Mouse (Mus musculus) heart, postnatal 0 days (tissue): ENCODE data around the gene Hpcal1. TPM values are rescaled to one million over a fixed set of nuclear protein-coding genes. Genes with fewer than 3 reads are reported as not detected.

Experiments used
- ATAC-seq: fragments of 200-750 bp; cut with Nextera tagmentation; 2 replicates; pipeline ENCODE4 v1.8.0; 2017; ENCODE audit warnings: low read depth, moderate number of reproducible peaks, moderate library complexity; ENCODE audit not compliant: insufficient read depth
- DNase-seq: peaks from one replicate; pipeline ENCODE4 v3.0.0-alpha.2; 2016; ENCODE audit warnings: low spot score
- H3K27ac ChIP-seq: fragments of 300-500 bp; sonication (generic); 2 replicates; pipeline ENCODE4 v1.5.1; 2014; ENCODE audit warnings: low read depth, mild to moderate bottlenecking
- H3K27me3 ChIP-seq: fragments of 300-500 bp; sonication (generic); 2 replicates; pipeline ENCODE4 v1.6.1; 2014; ENCODE audit warnings: low read length, mixed read lengths; ENCODE audit not compliant: control insufficient read depth, insufficient read depth
- H3K36me3 ChIP-seq: fragments of 300-500 bp; sonication (generic); replicated peaks from 2 replicates; pipeline ENCODE4 v1.6.1; 2014; ENCODE audit warnings: low read length, mixed read lengths; ENCODE audit not compliant: control insufficient read depth, insufficient read depth
- H3K4me1 ChIP-seq: fragments of 300-500 bp; sonication (generic); 2 replicates; pipeline ENCODE4 v1.6.1; 2014; ENCODE audit warnings: antibody characterized with exemption; ENCODE audit not compliant: control insufficient read depth, insufficient read depth
- H3K4me2 ChIP-seq: fragments of 300-500 bp; sonication (generic); 2 replicates; pipeline ENCODE4 v1.6.1; 2014; ENCODE audit warnings: low read depth, mild to moderate bottlenecking, low read length, moderate library complexity
- H3K4me3 ChIP-seq: fragments of 300-500 bp; sonication (generic); 2 replicates; pipeline ENCODE4 v1.5.1; 2014; ENCODE audit warnings: low read depth, low read length
- H3K9ac ChIP-seq: fragments of 300-500 bp; sonication (generic); replicated peaks from 2 replicates; pipeline ENCODE4 v1.6.1; 2014; ENCODE audit warnings: low read depth, low read length, mixed read lengths
- H3K9me3 ChIP-seq: fragments of 300-500 bp; sonication (generic); replicated peaks from 2 replicates; pipeline ENCODE4 v1.6.1; 2016; ENCODE audit warnings: low read length; ENCODE audit not compliant: control insufficient read depth
- CTCF ChIP-seq: IDR thresholded peaks from 2 replicates; pipeline ENCODE4 v1.5.1; 2016; ENCODE audit warnings: antibody characterized with exemption, control low read depth, low read depth
- EP300 ChIP-seq: IDR thresholded peaks from 2 replicates; pipeline ENCODE4 v1.6.1; 2016; ENCODE audit warnings: antibody characterized with exemption, low read depth
- WGBS: fragments of 180-500 bp; shearing (Covaris S2); extraction: QIAGEN DNeasy Blood & Tissue Kit; methylation state at CpG from one replicate; pipeline ENCODE4 v1.1.7; 2014; 5-methylcytosine and 5-hydroxymethylcytosine counted together
- polyA plus RNA-seq: library from polyadenylated mRNA; unstranded; fragments of >200 nt; fragmentation: Nextera tagmentation; extraction: Ambion mirVana; gene quantifications from 2 replicates; pipeline ENCODE4 v1.2.1, GENCODE M21; 2015
- total RNA-seq: library from RNA; depleted of rRNA; stranded (reverse); fragments of >200 nt; gene quantifications from 2 replicates; pipeline ENCODE4 v1.2.3, GENCODE M21; 2014; ENCODE audit warnings: low replicate concordance

Hpcal1 gene
- total and polyA plus RNA-seq, 2 experiments from 2014 or later, result 14.8 to 22.5 TPM

GRCm38 (mm10) chr12:17663991-17664635, 26.5 kb upstream of the Hpcal1 start:
- no peak overlapping the region for H3K9ac ChIP-seq
- WGBS, result 83% methylated on average over 9 of the region's 9 CpGs
- TF ChIP-seq EP300, result no peak
- no peak for TF ChIP-seq CTCF
- no peak overlapping the region for H3K27ac ChIP-seq
- no peaks in the 10 kb centered on the region for H3K27me3 ChIP-seq
- DNase-seq (no peak), ATAC-seq (no peak)
- H3K4me1 ChIP-seq, result peaks cover 6% of the 10 kb centered on the region; the same call in 1 of the 2 replicates
- no peaks in the 10 kb centered on the region for H3K36me3 ChIP-seq
- no peak overlapping the region for H3K4me3 ChIP-seq
- H3K4me2 ChIP-seq, result no peak overlapping the region
- no peaks in the 10 kb centered on the region for H3K9me3 ChIP-seq

- WGBS, result 45% methylated on average over 7 of the region's 7 CpGs
- no peak overlapping the region for H3K4me2 ChIP-seq
- H3K9me3 ChIP-seq, result no peaks in the 10 kb centered on the region
- H3K27ac ChIP-seq, result no peak overlapping the region
- TF ChIP-seq EP300 (no peak), CTCF (no peak)
- no peaks in the 10 kb centered on the region for H3K27me3 ChIP-seq
- H3K9ac ChIP-seq, result no peak overlapping the region
- H3K36me3 ChIP-seq, result no peaks in the 10 kb centered on the region
- H3K4me1 ChIP-seq, result no peaks in the 10 kb centered on the region
- H3K4me3 ChIP-seq, result no peak overlapping the region
- ATAC-seq (no peak; the same call in 1 of the 2 replicates), DNase-seq (peak; percentile 26)
Observed at GRCm38 (mm10) chr12:17665906-17666326, 24.7 kb upstream of the Hpcal1 start.

GRCm38 (mm10) chr12:17666616-17667015, 24.0 kb upstream of the Hpcal1 start:
- H3K9ac ChIP-seq, result no peak overlapping the region
- no peak for ATAC-seq
- H3K27me3 ChIP-seq, result no peaks in the 10 kb centered on the region
- TF ChIP-seq EP300 (no peak), CTCF (peak; percentile 59)
- no peak overlapping the region for H3K4me2 ChIP-seq
- DNase-seq, result no peak
- H3K9me3 ChIP-seq, result no peaks in the 10 kb centered on the region
- H3K4me3 ChIP-seq, result no peak overlapping the region
- H3K27ac ChIP-seq, result no peak overlapping the region
- 65% methylated on average over 2 of the region's 2 CpGs for WGBS
- no peaks in the 10 kb centered on the region for H3K36me3 ChIP-seq
- no peaks in the 10 kb centered on the region for H3K4me1 ChIP-seq

- ATAC-seq (no peak), DNase-seq (no peak)
- no peaks in the 10 kb centered on the region for H3K27me3 ChIP-seq
- H3K36me3 ChIP-seq, result no peaks in the 10 kb centered on the region
- no peak overlapping the region for H3K9ac ChIP-seq
- no peak overlapping the region for H3K4me2 ChIP-seq
- TF ChIP-seq CTCF, result no peak
- no peak for TF ChIP-seq EP300
- no peak overlapping the region for H3K4me3 ChIP-seq
- H3K27ac ChIP-seq, result no peak overlapping the region
- no peaks in the 10 kb centered on the region for H3K4me1 ChIP-seq
- H3K9me3 ChIP-seq, result no peaks in the 10 kb centered on the region
- WGBS, result 40% methylated on average over 7 of the region's 7 CpGs
Observed at GRCm38 (mm10) chr12:17673729-17674128, 16.9 kb upstream of the Hpcal1 start.

- TF ChIP-seq EP300, result no peak
- TF ChIP-seq CTCF, result no peak
- ATAC-seq, result no peak
- WGBS, result 43% methylated on average over 6 of the region's 6 CpGs
Observed at GRCm38 (mm10) chr12:17674182-17674812, 16.4 kb upstream of the Hpcal1 start.

More at GRCm38 (mm10) chr12:17674182-17674812, 16.4 kb upstream of the Hpcal1 start:
- Histone ChIP-seq H3K4me2 (no peak overlapping the region), H3K9ac (no peak overlapping the region), H3K27me3 (no peaks in the 10 kb centered on the region), H3K9me3 (no peaks in the 10 kb centered on the region), H3K27ac (no peak overlapping the region), H3K4me3 (no peak overlapping the region), H3K4me1 (no peaks in the 10 kb centered on the region), H3K36me3 (no peaks in the 10 kb centered on the region)
- DNase-seq, result peak; percentile 19
